Mouse (Mus musculus) layer of hippocampus, adult 18-20 months (tissue): ENCODE data around the gene Gm10401. TPM values are rescaled to one million over a fixed set of nuclear protein-coding genes. Genes with fewer than 3 reads are reported as not detected.
"Not testable (repeated sequence)": the region's sequence is repeated elsewhere in the genome, so short reads cannot be mapped to it uniquely, and the experiment has no call there.

Source experiments
- DNase-seq, 2 experiments: peaks; one replicate each; pipeline ENCODE4 v3.0.0; 2022; ENCODE audit warnings: low spot score in 2 of 2
- total RNA-seq, 2 experiments: library from RNA; stranded (reverse); gene quantifications; 2 replicates each; pipeline ENCODE4 v1.2.3; 2021

Gm10401 gene
- total RNA-seq, 2 experiments from 2014 or later, result not detected

GRCm38 (mm10) chr5:115118961-115119570 is 21.0 kb upstream of the Gm10401 start, which contains the start of gene Acads:
TSS of gene Acads (minus strand) at chr5:115119346.
- peak in 1 of 2 experiments; percentile 52 for DNase-seq

DNA sequence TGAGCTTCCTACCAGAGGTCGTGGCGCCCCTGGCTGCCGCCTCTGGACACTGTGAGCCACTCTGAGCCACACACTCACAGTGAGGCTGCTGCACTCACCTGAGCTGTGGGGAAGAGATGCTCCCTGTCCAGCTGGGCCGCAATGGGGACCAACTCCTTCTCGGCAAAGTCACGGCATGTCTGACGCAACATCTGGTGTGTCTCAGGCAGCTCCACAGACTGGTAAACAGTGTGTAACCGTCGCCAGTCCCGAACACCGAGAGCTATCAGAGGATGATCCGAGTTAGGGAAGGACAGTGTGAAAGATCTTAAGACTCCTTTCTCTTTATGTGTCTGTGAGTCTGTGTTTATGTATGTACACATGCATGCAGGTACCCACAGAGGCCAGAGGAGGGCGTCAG is 19.4 kb upstream of the Gm10401 start:
- no peak for DNase-seq

GRCm38 (mm10) chr5:115116426-115116825 is 18.3 kb upstream of the Gm10401 start:
- no peak for DNase-seq

GRCm38 (mm10) chr5:115114501-115114900 is 16.4 kb upstream of the Gm10401 start:
- DNase-seq, result no peak

GRCm38 (mm10) chr5:115113244-115113643 is 15.1 kb upstream of the Gm10401 start:
- DNase-seq, result no peak

- no peak for DNase-seq
These were observed 13.1 kb upstream of the Gm10401 start for GRCm38 (mm10) chr5:115111156-115111555.

- DNase-seq, result not testable (repeated sequence)
These were observed 5.2 kb upstream of the Gm10401 start for GRCm38 (mm10) chr5:115103253-115103652.

- DNase-seq, result no peak
These were observed 4.1 kb upstream of the Gm10401 start for GRCm38 (mm10) chr5:115102231-115102630.

DNA sequence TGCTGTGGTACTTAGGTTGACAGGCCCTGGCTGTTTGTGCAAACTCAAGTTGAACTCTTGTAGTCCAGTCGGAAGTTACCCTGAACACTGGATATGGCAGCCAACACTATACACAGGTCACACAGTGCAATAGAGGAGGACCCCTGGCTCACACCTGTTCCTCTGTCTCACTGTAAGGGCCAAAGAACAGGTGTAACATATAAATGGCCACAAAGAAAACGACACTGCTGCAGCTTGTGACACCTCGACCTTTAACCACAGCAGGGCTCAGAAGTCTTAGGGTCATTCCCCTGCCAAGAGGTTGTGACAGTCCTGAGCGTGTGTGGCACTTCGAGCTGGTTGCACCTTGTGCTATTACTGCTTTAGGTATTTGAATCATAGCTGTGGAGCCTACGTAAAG is 2.4 kb upstream of the Gm10401 start:
- no peak for DNase-seq

GRCm38 (mm10) chr5:115099991-115100390 is 1.9 kb upstream of the Gm10401 start:
- DNase-seq, result no peak

- no peak for DNase-seq
These were observed 1.4 kb upstream of the Gm10401 start for GRCm38 (mm10) chr5:115099530-115099929.

- no peak for DNase-seq
These were observed 6.3 kb downstream of the Gm10401 start for GRCm38 (mm10) chr5:115091776-115092175.

- no peak for DNase-seq
These were observed 7.1 kb downstream of the Gm10401 start for GRCm38 (mm10) chr5:115091015-115091414.

DNA sequence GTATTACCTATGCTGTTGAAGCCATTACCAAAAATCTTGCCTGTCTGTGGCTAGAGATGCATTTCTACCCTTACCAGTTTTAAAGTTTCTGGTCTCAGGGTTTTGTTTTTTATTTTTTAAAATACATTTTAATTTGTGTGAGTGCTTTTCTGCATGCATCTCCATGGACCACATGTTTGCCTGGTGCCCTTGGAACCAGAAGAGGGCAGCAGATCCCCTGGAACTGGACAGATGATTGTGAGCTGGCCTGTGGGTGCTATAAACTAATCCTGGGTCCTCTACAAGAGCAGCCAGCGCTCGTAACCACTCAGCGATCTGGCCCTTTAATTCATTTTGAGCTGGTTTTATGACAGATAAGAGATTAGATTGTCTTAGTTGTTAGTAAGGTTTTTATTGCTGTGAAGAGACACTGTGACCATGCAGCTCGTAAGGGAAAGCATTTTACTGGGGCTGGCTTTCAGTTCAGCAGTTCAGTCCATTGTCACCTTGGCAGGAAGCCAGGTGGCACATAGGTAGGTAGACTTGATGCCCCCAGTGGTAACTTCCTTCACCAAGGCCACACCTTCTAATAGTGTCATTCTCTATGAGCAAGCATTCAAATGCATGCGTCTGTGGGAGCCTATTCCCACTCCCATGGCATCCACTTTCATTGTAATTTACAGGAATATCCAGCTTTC is 8.4 kb downstream of the Gm10401 start:
- DNase-seq, result no peak

DNA sequence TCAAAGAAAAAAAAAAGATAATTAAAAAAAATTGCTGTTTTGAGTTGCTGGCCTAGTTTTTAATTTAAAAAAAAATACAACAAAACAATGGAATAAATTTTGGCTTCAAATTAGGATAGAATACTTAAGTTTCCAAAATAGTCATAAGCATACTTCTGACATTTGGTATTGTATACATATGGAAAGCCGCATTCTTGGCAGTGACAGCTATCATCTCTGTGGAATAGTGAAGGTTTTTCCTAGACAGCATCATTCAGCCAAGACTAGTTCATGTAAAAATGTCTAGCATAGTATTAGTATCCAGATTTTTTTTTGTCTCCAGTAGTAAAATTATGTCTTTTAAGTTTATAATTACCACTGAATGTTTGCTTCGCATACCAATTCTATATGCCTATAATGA is 12.4 kb downstream of the Gm10401 start:
- no peak for DNase-seq

DNA sequence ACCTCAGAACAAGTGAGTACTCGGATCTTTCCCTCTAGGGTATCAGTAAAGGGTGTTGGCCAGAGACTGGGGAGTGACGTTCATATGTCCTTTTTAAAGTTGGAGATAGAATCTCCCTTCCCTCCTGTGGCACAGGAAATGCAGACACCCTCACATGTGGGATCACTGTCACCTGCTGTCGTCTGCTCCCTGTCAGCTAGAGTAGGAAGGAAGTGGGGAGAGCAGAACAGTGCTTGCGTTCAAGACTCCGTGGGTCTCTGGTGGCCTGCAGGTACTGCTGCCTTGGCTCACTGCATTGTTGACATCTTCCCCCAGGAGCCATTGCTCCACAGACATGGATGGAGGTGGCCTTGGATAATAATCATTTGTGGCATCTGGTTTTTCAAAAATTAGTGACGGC is 14.6 kb downstream of the Gm10401 start:
- DNase-seq, result no peak

- DNase-seq, result no peak
These were observed 16.5 kb downstream of the Gm10401 start for GRCm38 (mm10) chr5:115081636-115082035.

DNA sequence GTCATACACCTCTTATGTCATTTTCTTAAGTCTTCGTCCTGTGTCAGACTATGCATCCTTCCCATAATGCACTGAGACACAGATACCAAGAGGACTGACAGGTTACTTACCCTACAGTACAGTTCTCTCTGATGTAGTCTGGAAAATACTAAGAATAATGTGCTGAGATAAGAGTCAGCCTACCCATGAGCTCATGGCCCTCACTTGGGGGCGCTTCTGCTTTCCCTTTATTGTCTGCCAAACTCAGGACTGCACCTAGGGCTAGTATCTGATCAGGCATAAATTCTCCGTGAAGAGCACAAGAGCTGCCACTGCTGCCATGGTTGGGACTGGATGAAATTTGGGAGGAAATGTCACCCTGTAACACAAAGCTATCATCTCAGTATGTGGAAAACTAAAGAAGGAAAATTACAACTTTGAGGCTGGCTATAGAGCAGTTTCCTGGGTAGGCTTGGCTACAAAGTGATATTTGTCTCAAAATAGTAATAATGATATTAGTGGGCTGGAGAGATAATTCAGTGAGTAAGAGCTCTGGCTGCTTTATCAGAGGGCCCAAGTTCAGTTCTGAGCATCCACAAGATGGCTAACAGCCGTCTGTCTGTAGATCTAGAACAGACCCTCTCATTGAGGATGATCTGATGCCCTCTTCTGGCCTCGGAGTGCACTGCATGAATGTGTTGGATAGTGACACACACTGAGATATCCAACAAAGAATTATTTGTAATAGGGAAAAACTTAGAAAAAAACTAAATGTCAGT is 21.8 kb downstream of the Gm10401 start:
- peak in 1 of 2 experiments; percentile 63 for DNase-seq

- no peak for DNase-seq
These were observed 23.3 kb downstream of the Gm10401 start for GRCm38 (mm10) chr5:115074749-115075148.

GRCm38 (mm10) chr5:115073306-115073705 is 24.8 kb downstream of the Gm10401 start:
- DNase-seq, result not testable (repeated sequence)

- peak; percentile 37 to 55 for DNase-seq
These were observed 26.0 kb downstream of the Gm10401 start for GRCm38 (mm10) chr5:115072143-115072542.
